ENCODE assay signal across 12 mouse cellular contexts in the genomic region with DNA sequence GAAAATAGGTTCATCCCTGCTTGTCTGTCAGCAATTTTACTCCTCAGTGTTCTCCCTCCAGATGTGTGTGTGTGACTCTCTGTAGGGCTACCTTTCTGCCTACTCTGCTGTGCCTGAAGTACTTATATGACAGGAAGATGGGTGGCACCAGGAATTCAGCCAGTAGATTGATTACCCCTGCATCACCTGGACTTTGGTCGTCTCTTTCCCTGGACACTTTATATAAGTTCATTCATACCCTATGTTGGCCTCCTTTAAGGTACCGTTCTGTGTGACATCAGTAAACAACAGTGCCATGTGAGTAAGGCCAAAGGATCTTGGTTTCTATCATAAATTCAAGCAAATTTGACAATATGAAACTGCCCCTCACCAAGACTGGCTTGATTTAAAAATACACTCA. TPM values are rescaled to one million over a fixed set of nuclear protein-coding genes. Genes with fewer than 3 reads are reported as not detected.
"Had no signal": no experiment of that assay in that cellular context is flagged by ENCODE, and none has a peak within 500 bp of the region (broad histone marks: within the 10 kb centered on the region; RNA-seq: fewer than 3 reads in every experiment).

A gene (minus strand): TSS at position 101 of the 400 bp plus-strand sequence.

RNA-seq across cellular contexts. Expression of the gene that starts here (rescaled TPM):
- total RNA-seq: neutrophil, adult 5-6 weeks had no signal
- polyA plus RNA-seq: neural tube, embryonic 13.5 days; neural tube, embryonic 14.5 days; neural tube, embryonic 15.5 days; small intestine, adult 2 months; spleen, adult 2 months; stomach, embryonic 14.5 days; stomach, embryonic 15.5 days; stomach, embryonic 16.5 days; thymus, adult 2 months; thymus, postnatal 0 days; urinary bladder, adult 2 months had no signal
